Mouse (Mus musculus) WW6 (cell line): Measurements from ENCODE around the gene Retreg3.
A peak's percentile ranks its signal among the peaks of the same experiment; 100 is the strongest.
"Not testable (repeated sequence)": the region's sequence is repeated elsewhere in the genome, so short reads cannot be mapped to it uniquely, and the experiment has no call there.

ENCODE experiments used
- DNase-seq: peaks from one replicate; pipeline ENCODE4 v3.0.0-alpha.2; 2013; ENCODE audit warnings: low read depth, low spot score

Retreg3 gene

DNA sequence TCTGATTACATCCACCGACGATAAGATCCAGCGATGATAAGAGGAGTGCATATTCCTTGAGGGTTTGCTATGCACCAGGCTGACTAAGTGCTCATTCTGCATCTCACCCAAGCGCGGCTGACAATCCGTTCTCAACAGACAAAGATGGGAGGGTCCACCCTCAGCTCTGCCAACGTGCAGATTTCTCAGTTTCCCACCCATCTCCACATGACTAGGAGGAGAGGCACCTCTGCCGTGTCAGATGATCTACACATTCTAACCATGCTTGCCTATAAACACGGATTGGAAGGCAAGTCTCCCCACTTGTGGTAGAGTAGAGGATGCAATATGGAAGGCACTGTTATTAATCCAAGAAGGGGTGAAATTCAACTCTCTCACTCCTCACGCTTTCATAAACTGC lies 29.1 kb upstream of the Retreg3 start:
- DNase-seq = no peak

DNA sequence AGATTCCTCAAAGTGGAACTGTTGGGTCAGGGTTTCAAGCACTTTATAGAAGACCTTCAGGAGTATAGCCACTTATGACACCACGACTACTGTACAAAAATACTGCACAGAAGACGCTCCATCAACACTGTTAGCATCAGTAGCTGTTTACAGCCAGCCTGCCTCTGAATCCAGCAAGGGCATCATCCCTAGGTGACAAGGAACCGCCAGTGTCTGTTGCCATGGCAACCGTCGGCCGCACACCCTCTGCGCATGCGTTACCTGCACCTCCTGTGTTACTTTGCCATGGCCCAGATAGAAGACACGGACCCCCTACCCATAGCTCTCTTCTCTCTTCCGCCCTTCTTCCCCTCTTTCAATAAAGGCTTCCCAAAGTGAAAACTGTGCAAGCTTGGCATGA lies 26.7 kb upstream of the Retreg3 start:
- no peak for DNase-seq

DNA sequence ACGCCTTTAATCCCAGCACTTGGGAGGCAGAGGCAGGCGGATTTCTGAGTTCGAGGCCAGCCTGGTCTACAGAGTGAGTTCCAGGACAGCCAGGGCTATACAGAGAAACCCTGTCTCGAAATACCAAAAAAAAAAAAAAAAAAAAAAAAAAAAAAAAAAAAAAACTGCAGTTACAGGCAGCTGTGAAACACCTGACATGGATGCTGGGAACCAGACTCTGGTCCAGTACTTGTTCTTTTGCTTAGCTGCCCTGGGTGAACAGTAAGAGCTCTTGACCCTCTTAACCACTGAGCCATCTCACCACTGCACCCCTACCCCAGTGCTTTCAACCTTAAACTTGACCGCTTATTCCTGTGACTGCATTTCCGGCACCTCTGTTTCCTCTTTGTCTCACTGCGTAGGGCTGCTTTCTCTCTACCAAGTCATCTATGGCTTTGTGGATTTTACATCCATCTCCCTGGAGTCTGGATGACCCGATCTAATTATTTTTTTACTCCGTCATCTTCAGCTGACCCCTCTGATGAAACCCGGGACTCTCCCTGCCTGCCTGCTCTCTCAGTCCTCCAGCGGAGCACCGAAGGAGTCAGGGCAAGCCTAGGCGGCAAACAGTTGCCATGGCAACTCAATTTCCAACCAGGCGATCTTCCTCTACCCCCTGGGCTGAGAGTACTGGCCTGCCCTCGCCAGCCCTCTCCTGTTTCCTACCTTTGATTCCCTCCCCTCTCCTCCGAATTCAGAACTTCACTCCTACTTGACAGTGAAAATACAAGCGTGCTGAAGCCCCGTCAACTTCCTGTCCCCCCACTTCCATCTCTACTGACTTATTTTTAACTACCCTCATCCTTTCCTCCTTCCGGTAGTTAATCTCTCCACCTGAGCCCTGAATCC lies 23.9 kb upstream of the Retreg3 start:
- DNase-seq = no peak

DNA sequence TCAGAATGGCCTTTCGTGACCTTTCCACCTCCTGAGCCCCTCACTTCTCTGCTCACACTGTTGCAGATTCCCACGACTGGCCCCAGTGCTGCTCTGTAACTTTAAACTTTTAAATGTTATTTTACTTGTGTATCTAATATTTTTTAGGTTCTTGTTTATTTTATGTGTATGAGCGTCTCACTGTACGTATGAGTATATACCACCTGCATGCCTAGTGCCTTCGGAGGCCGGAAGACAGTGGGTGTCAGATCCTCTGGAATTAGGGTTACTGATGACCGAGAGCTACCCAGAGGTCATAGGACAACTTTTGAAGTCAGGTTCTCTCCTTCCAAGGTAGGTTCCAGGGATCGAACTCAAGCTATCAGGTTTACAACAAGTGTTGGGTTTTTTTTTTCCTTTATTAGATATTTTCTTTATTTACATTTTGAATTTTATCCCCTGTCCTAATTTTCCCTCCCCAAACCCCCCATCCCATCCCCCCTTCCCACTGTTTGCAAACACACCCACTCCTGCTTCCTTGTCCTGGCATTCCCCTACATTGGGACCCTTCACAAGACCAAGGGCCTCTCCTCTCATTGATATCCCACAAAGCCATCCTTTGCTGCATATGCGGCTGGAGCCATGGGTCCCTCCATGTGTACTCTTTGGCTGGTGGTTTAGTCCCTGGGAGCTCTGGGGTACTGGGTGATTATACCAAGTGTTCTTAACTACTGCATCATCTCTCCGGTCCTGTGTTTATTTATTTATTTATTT lies 22.7 kb upstream of the Retreg3 start:
- no peak for DNase-seq

DNA sequence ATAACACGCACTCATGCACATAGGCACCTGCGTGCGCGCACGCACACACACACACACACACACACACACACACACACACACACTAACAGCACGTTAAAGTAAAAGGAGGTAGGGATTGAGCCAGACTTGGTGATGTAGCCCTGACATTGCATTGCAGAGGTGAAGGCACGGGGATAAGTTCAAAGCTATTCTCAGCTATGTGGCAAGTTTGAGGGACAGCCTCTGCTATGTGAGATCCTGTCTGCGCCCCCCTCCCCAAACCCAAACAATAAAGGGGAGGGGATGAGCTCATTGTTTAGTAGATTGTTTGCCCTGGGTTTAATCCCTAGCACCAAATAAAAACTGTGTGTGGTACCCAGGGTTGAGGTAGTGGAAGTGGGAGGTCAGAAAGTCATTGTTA lies 21.4 kb upstream of the Retreg3 start:
- DNase-seq = no peak

DNA sequence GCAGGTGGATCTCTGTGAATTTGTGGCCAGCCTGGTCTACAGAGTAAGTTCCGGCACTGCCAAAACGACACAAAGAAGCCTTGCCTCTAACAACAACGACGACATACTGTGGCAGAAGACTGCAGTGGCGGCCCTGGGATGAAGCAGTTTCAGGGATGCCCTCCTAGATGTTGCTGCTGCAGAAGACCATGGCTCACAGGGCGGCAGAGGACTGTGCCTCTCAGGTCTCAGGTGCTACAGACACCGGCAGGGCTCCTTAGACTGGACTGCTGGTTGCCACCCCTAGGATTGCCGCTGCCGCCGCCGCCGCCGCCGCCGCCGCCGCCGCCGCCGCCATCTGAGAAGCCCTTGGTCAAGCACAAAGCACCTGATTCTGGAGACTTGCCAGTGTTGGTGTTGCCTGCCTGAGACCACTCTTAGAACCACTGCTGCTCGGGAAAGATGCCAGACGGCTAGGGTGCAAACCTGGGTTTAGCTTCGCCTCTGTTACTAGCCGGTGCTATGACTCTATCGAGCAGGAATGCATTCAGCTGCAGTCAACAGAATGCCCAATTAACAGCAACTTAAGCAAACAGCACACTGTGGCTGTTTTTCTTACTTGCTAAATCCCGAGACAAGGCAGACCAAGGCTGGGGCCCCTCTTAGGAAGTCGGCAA lies 20.6 kb upstream of the Retreg3 start:
- no peak for DNase-seq

DNA sequence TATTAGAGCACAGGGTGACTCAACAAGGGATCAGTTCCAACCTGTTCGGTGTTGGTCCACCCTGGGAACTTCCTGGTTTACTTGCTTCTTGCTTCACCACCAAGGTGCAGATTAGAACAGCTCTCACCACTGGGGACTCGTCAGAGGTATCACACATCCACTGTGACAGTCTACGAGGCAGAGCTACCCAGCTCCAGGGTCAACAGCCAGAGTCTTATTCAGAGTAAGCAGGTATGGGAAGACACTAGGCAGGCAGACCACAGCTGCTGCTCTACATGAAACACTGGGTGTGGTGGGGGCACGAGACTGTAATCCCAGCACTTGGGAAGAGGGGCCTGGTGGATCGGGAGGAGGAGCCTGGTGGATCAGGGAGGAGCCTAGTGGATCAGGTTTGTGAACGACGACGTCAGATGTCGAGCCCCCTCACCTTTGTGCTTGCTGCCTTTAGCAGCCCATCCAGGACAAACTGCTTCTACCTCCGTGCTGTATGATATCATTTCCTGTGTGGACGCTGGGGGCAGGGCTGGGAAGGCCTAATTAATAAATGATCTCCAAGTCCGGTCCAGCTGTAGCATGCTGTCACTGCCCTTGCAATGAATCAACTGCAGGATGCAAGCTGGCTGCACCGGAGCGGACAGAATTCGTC lies 19.0 kb upstream of the Retreg3 start:
- no peak for DNase-seq

DNA sequence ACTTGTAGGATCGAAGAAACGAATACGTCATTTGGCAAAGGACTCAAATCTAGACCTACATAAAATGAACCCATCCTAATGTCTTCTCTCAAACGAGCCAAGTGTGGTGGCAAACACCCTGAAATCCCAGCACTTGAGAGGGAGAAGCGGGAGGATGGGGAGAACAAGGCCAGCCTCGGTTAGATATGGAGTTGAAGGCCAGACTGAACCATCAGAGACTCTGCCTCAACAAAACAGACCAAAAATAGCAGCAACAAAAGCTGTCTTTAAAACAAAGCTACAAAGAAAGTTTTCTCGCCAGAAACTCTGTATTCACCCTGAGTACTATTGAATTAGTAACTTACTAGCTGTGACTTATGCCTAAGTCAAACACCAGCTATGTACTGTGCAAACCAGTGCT lies 17.3 kb upstream of the Retreg3 start:
- no peak for DNase-seq

DNA sequence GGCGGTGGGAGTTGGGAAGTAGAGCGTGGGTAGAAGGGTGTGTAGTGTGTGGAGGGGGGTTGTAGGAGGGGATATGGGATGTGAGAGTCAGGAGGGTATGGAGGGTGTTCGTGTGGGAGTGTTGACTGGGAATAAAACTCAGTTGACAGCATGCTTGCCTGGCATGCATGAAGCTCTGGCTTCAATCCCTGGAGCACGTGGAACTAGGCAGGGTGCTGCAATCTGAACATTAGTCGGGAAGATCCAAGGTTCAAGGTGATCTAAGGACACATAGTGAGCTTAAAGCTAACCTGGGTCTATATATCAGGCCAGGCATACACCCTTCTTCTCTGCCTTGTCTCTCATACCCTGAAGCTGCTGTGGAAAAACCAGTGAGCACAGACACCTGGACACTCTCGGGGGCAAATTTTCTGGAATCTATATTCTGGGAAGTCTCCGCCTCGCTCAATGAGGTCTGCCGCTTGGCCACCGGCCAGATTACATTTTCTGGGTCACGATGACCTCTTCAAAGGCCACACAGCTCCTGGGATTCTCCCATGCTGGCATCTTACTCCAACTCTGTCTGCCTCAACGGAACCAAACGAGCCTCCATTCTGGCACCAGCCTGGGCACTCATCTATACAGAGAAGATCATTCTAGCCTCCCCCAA lies 14.6 kb upstream of the Retreg3 start:
- DNase-seq = no peak

DNA sequence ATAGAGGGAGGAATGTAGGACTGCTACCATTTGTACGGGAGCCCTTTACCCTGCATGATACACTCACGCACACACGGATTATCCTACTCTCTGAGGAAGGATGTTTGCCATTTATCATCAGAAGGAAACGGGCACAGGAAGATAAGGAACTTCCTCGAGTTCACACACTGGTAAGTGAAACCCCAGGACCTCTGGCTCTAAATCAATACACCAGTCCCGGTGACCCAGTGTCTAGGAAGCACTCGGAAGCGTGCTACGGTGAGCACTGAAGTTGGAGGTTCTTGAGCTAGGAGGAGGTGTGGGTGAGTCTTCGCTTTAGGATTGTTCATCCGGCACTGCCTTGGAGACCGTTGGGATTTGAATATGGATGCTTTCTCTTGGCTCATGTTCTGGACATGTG lies 13.3 kb upstream of the Retreg3 start:
- DNase-seq = no peak

DNA sequence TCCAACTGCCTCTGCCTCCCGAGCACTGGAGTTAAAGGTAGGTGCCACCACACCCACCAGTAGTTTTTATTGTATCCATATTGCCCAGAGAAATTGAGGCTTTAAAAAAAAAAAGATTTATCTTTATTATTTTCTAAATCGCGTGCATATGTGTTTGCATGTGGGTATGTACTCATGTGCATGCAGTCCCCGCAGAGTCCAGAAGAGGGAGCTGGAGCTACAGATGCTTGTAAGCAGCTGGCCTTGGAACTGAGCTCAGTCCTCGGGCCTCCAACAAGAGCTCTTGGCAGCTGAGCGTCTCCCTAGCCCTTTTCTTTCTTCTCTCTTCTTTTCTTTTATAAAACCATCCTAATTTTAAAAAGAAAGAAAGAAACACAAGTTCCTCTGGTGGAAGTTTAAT lies 12.0 kb upstream of the Retreg3 start:
- DNase-seq = peak; percentile 75

DNA sequence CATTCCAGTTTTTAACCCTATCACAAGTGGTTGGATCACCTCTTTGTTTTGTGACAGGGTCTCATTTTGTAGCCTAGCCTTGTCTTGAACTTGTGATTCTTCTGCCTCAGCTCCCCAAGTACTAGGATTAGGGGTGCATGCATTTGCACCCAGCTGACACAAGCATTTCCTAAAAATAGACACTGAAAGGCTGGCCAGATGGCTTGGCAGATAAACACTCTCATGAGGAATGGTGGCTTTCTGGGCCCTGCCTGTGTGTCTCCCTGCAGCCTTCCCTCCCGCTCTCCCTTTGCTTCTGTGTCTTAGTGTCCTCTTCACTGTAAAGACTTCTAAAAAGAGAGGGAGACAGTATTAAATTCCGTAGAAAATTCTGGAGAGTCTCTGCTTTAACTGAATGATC lies 11.5 kb upstream of the Retreg3 start:
- no peak for DNase-seq

DNA sequence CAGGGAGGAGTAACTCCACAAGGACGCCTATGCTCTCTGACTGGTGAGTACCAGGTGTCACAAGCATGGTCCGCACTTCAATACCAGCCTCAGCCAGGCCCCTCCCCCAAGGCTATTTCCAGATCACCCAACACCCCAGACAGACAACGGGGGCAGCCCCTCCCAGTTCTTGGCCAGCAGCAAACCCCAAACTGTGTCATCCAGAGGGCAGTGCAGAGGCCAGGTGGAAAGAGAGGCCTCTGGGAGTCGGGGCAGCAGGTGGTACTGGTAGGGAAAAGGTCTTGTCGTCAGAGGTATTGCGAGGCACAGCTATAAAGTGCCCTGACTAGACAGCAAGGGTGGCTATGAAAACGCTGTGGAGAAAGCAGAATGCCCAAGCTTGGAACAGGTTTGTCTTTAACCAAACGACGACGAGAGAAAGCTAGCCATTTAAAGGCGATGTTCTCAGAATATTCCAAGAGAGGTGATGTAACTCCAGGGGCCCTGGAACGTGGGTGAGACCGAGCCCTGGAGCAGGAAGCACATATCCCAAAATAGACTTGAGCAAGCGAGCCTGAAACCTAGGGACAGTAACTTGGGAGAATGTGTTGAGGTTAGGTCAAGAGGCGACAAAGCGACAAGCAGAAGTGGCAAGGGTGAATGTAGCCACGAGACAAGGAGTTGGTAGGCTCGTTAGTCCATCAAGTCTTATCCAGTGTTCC lies 10.5 kb upstream of the Retreg3 start:
- no peak for DNase-seq

DNA sequence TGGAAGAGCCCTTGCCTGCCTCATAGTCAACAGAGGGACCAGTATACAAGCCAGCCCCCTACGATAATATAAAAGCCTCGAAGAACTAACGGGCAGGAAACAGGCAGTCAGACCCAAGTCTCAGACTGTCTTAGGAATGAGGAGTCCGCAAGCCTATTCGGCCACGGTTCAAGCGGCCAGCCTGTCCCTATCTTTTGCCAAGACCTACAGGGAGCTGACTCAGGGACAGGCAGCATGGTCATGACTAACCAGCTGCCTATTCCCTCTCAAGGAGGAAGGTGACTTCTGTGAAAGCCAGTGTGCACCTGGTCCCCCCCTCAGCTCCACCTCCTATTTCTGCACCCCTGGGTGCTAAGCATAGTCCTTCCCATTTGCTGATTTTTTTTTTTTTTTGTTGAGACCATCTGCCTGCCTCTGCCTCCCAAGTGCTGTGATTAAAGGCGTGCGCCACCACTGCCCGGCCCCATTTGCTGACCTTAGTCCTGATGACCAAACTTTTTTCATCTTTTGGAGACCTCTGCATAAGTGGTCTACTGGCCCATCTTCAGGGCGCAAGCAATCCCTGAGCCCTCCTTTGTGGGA lies 9.4 kb upstream of the Retreg3 start:
- DNase-seq = no peak

DNA sequence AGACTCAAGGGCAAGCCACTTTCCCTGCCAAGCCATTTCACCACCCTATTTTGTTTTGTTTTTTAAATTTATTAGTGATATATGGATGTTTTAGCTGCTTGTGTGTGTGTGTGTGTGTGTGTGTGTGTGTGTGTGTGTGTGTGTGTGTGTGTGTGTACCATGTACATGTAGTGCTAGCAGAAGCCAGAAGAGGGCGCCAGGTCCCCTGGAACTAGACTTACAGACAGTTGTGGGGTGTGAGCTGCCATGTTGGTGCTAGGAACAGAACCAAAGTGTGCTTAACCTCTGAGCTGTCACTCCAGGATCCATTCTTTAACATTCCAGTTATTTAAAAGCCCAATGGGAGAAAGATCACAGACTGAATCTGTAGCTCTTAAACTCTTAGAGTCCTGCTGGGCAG lies 7.4 kb upstream of the Retreg3 start:
- no peak for DNase-seq

DNA sequence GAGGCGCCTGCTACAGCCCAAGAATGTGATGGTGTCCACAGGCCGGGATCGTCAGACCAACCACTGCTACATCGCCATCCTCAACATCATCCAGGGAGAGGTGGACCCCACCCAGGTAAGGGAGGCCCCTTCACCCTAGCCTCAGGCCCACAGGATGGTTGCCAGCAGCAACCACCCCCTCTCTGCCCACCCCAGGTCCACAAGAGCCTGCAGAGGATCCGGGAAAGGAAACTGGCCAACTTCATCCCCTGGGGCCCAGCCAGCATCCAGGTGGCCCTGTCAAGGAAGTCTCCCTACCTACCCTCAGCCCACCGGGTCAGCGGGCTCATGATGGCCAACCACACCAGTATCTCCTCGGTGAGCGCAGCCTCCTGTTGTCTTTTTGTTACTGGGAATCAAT lies 5.3 kb upstream of the Retreg3 start:
- DNase-seq = not testable (repeated sequence)

DNA sequence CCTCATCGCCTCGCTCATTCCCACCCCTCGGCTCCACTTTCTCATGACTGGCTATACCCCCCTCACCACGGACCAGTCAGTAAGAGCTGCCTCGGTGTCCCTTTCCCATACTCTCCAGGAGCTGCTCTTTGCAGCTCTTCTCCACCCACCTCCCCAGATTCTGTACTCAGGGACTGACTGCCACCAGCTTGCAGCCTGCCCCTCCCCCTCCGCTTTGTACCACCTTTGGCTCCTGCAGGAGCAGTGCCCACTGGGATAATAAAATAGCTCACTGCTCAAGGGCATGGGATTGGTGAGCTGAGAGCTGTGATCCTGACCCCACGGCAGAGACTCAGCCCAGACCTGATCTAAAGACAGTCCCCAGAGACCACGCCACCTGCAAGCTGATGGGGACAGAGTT lies 4.8 kb upstream of the Retreg3 start:
- not testable (repeated sequence) for DNase-seq

DNA sequence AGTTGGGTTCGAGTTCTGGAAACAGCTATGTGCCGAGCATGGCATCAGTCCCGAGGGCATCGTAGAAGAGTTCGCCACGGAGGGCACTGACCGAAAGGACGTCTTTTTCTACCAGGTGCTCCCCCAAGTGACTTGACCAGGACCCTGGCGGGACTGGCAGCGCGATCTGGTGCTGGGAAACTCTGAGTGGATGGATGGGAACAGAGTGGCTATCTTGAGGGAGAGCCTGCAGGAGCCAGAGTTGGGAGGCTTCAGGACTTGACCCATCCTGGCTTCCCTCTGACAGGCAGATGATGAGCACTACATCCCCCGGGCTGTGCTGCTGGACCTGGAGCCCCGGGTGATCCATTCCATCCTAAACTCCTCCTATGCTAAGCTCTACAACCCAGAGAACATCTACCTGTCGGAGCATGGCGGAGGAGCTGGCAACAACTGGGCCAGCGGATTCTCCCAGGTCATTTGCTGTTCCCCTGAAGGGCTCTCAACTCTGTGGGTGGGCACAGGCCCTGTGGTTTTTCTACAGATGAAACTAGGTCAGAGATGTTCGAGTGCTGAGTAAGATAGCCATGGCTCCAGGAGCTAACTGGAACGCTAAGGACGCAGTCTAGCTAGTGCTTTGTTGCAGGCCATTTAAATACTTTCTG lies 974 bp upstream of the Retreg3 start:
- DNase-seq = no peak

DNA sequence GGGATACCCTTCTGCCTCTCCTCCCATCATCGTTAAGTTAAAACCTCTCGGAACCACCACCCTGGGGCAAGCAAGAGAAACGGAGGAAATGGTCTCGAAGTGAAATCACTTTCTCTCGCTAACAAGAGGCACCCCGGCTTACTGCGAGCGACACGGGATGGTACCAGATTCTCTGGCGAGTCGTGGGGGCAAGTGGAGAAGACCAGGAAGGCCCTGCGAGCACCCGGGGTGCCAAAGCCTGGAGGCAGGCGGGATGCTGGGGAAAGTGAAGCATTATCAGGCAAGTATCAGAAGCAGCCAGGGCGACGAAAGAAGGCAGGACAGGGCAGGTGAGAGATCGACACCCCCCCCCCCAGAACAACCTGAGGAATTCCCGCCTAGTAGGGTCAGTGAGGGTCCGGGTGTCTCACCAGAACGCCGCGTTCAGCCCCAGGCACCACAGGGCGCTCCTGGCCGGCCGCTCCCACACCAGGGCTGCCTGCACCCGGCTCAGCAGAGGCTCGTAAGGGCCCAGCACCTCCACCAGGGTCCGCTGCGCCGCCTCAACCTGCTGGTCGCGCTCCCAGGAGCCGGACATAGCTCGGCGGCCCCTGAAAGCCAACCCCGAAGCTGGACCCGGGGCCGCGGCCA lies 447 bp downstream of the Retreg3 start:
- DNase-seq = no peak

DNA sequence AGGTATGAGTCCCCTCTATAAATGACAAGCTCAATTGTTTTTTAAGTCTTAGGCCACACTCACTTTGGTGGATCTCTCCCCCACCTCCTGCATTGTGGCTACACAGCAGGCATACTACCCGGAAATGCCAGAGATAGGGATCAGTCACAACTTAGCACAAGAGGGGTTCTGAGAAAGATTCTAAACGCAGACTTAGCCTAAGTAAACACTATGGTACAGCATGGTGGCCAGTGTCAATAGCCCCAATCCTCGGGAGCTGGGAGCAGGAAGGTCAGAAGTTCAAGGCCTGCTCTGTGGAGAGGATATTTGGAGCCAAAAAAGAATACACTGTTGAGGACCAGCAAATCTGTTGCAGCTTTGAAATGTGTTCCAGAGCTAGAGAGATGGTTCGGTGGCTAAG lies 1.6 kb downstream of the Retreg3 start:
- DNase-seq = no peak
